Mouse (Mus musculus): Measurements from ENCODE around the gene Cblc. TPM values are rescaled to one million over a fixed set of nuclear protein-coding genes. Genes with fewer than 3 reads are reported as not detected.

Cblc gene
- polyA plus RNA-seq, 1 experiment, result not detected

DNA sequence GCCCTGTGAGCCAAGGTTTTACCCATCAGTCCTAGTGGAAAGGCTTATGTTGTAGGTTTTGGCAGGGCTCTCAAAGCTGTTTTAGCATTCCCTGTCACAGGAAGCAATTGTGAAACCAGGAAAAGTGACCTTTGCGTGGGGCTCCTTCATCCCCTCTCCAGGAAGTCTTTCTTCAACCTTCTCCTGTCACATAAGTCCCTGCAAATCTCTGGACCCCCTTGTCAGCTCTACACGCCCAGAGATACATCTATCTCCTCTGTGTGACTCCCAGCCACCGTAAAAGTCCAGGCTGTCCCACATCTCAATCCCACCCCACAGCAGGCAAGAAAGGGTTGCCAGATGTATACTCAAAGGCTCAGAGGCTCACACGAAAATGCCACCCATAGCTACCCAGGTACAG lies 24.9 kb downstream of the Cblc start:
- no peak overlapping the region for H3K4me3 ChIP-seq (ENCODE audit: insufficient read depth, poor library complexity, severe bottlenecking)
- TF ChIP-seq FOSL1 (IDR thresholded peaks at IDR 0.05; ENCODE audit: insufficient read depth, low read length, poor library complexity, severe bottlenecking) (no peak), MAX (IDR thresholded peaks at IDR 0.05) (no peak), CEBPB (IDR thresholded peaks at IDR 0.05; ENCODE audit: low read depth) (no peak), MYOD1 (IDR thresholded peaks at IDR 0.05; ENCODE audit: control insufficient read depth, insufficient read length, low read depth) (no peak), CTCF (IDR thresholded peaks at IDR 0.05; ENCODE audit: control insufficient read depth, insufficient read depth, insufficient read length) (no peak), MYOG (IDR thresholded peaks at IDR 0.05; ENCODE audit: control insufficient read depth, extremely low read depth, insufficient read length) (no peak), USF1 (IDR thresholded peaks at IDR 0.05; ENCODE audit: low read depth) (no peak)
- no peaks in the 10 kb centered on the region for H3K79me2 ChIP-seq (ENCODE audit: control insufficient read depth, insufficient read depth)
- peaks cover 5% of the 10 kb centered on the region for H3K27me3 ChIP-seq (ENCODE audit: control insufficient read depth, insufficient read depth, insufficient read length)
- no peaks in the 10 kb centered on the region for H3K79me3 ChIP-seq (ENCODE audit: low read depth)
- no peaks in the 10 kb centered on the region for H3K36me3 ChIP-seq (ENCODE audit: control insufficient read depth, insufficient read depth)
- H3ac ChIP-seq (ENCODE audit: control insufficient read depth, insufficient read length, low read depth), result no peak overlapping the region

- Histone ChIP-seq H3K27me3 (ENCODE audit: control insufficient read depth, insufficient read depth, insufficient read length) (peaks cover 5% of the 10 kb centered on the region), H3K79me3 (ENCODE audit: low read depth) (no peaks in the 10 kb centered on the region), H3K4me3 (ENCODE audit: insufficient read depth, poor library complexity, severe bottlenecking) (no peak within 1 kb of the TSS), H3K79me2 (ENCODE audit: control insufficient read depth, insufficient read depth) (no peaks in the 10 kb centered on the region), H3ac (ENCODE audit: control insufficient read depth, insufficient read length, low read depth) (no peak within 1 kb of the TSS), H3K36me3 (ENCODE audit: control insufficient read depth, insufficient read depth) (no peaks in the 10 kb centered on the region)
- TF ChIP-seq USF1 (IDR thresholded peaks at IDR 0.05; ENCODE audit: low read depth), result no peak
- TF ChIP-seq CTCF (IDR thresholded peaks at IDR 0.05; ENCODE audit: control insufficient read depth, insufficient read depth, insufficient read length), result no peak
- no peak for TF ChIP-seq MYOD1 (IDR thresholded peaks at IDR 0.05; ENCODE audit: control insufficient read depth, insufficient read length, low read depth)
- TF ChIP-seq MAX (IDR thresholded peaks at IDR 0.05), result no peak
- TF ChIP-seq FOSL1 (IDR thresholded peaks at IDR 0.05; ENCODE audit: insufficient read depth, low read length, poor library complexity, severe bottlenecking), result no peak
- no peak for TF ChIP-seq CEBPB (IDR thresholded peaks at IDR 0.05; ENCODE audit: low read depth)
- TF ChIP-seq MYOG (IDR thresholded peaks at IDR 0.05; ENCODE audit: control insufficient read depth, extremely low read depth, insufficient read length), result no peak
These were observed 25.6 kb downstream of the Cblc start, which contains the start of gene Bcam for GRCm38 (mm10) chr7:19770984-19771391. Bcam (minus strand) TSS chr7:19771016.

- TF ChIP-seq MYOD1 (IDR thresholded peaks at IDR 0.05; ENCODE audit: control insufficient read depth, insufficient read length, low read depth), result no peak
- no peak for TF ChIP-seq MYOG (IDR thresholded peaks at IDR 0.05; ENCODE audit: control insufficient read depth, extremely low read depth, insufficient read length)
- no peak for TF ChIP-seq MAX (IDR thresholded peaks at IDR 0.05)
- TF ChIP-seq CTCF (IDR thresholded peaks at IDR 0.05; ENCODE audit: control insufficient read depth, insufficient read depth, insufficient read length), result no peak
- Histone ChIP-seq H3K79me3 (ENCODE audit: low read depth) (no peaks in the 10 kb centered on the region), H3ac (ENCODE audit: control insufficient read depth, insufficient read length, low read depth) (no peak overlapping the region), H3K36me3 (ENCODE audit: control insufficient read depth, insufficient read depth) (no peaks in the 10 kb centered on the region), H3K79me2 (ENCODE audit: control insufficient read depth, insufficient read depth) (no peaks in the 10 kb centered on the region), H3K4me3 (ENCODE audit: insufficient read depth, poor library complexity, severe bottlenecking) (no peak overlapping the region), H3K27me3 (ENCODE audit: control insufficient read depth, insufficient read depth, insufficient read length) (peaks cover 7% of the 10 kb centered on the region)
These were observed 26.2 kb downstream of the Cblc start for GRCm38 (mm10) chr7:19770375-19770754.

GRCm38 (mm10) chr7:19769434-19770374 lies 26.9 kb downstream of the Cblc start:
- Histone ChIP-seq H3K36me3 (ENCODE audit: control insufficient read depth, insufficient read depth) (no peaks in the 10 kb centered on the region), H3K79me2 (ENCODE audit: control insufficient read depth, insufficient read depth) (no peaks in the 10 kb centered on the region), H3K79me3 (ENCODE audit: low read depth) (no peaks in the 10 kb centered on the region), H3ac (ENCODE audit: control insufficient read depth, insufficient read length, low read depth) (no peak overlapping the region), H3K27me3 (ENCODE audit: control insufficient read depth, insufficient read depth, insufficient read length) (peaks cover 9% of the 10 kb centered on the region), H3K4me3 (ENCODE audit: insufficient read depth, poor library complexity, severe bottlenecking) (no peak overlapping the region)
- no peak for TF ChIP-seq USF1 (IDR thresholded peaks at IDR 0.05; ENCODE audit: low read depth)
- no peak for TF ChIP-seq CTCF (IDR thresholded peaks at IDR 0.05; ENCODE audit: control insufficient read depth, insufficient read depth, insufficient read length)
- TF ChIP-seq MYOG (IDR thresholded peaks at IDR 0.05; ENCODE audit: control insufficient read depth, extremely low read depth, insufficient read length), result no peak
- no peak for TF ChIP-seq FOSL1 (IDR thresholded peaks at IDR 0.05; ENCODE audit: insufficient read depth, low read length, poor library complexity, severe bottlenecking)
- TF ChIP-seq MAX (IDR thresholded peaks at IDR 0.05), result no peak
- no peak for TF ChIP-seq MYOD1 (IDR thresholded peaks at IDR 0.05; ENCODE audit: control insufficient read depth, insufficient read length, low read depth)
- no peak for TF ChIP-seq CEBPB (IDR thresholded peaks at IDR 0.05; ENCODE audit: low read depth)

GRCm38 (mm10) chr7:19769001-19769400 lies 27.6 kb downstream of the Cblc start:
- Histone ChIP-seq H3K4me3 (ENCODE audit: insufficient read depth, poor library complexity, severe bottlenecking) (no peak overlapping the region), H3K79me2 (ENCODE audit: control insufficient read depth, insufficient read depth) (no peaks in the 10 kb centered on the region), H3ac (ENCODE audit: control insufficient read depth, insufficient read length, low read depth) (no peak overlapping the region)

More at GRCm38 (mm10) chr7:19769001-19769400, 27.6 kb downstream of the Cblc start:
- TF ChIP-seq MYOG (IDR thresholded peaks at IDR 0.05; ENCODE audit: control insufficient read depth, extremely low read depth, insufficient read length) (no peak), FOSL1 (IDR thresholded peaks at IDR 0.05; ENCODE audit: insufficient read depth, low read length, poor library complexity, severe bottlenecking) (no peak), CTCF (IDR thresholded peaks at IDR 0.05; ENCODE audit: control insufficient read depth, insufficient read depth, insufficient read length) (no peak), USF1 (IDR thresholded peaks at IDR 0.05; ENCODE audit: low read depth) (no peak), MYOD1 (IDR thresholded peaks at IDR 0.05; ENCODE audit: control insufficient read depth, insufficient read length, low read depth) (no peak), CEBPB (IDR thresholded peaks at IDR 0.05; ENCODE audit: low read depth) (no peak), MAX (IDR thresholded peaks at IDR 0.05) (no peak)
- Histone ChIP-seq H3K36me3 (ENCODE audit: control insufficient read depth, insufficient read depth) (no peaks in the 10 kb centered on the region), H3K27me3 (ENCODE audit: control insufficient read depth, insufficient read depth, insufficient read length) (peaks cover 9% of the 10 kb centered on the region), H3K79me3 (ENCODE audit: low read depth) (no peaks in the 10 kb centered on the region)

Data from C2C12 (cell line).